Mouse (Mus musculus) yolk sac, embryonic 10.5 days (tissue): ENCODE data around the gene Eif4e.

ENCODE experiments used
- DNase-seq: peaks from one replicate; pipeline ENCODE4 v3.0.0-alpha.2; 2017; ENCODE audit warnings: low spot score

Eif4e gene

DNA sequence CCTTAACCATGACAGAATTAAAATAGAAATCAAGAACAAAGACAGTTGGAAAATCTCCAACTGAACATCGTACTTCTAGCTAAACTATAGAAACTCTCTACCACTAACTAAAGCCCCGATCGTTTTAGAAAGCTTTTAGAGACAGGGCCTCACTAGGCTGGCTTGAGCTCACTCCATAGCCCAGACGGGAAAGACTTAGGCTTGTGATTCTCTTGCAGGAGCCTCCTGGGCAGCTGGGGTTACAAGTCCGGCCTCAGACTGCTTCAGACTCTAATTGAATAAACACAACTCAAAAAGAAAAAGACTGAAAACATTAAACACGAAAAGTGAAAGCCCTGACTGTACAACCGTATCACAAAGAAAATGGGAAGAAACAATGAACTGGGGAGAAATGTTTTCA is 60.2 kb downstream of the Eif4e start:
- DNase-seq = no peak

DNA sequence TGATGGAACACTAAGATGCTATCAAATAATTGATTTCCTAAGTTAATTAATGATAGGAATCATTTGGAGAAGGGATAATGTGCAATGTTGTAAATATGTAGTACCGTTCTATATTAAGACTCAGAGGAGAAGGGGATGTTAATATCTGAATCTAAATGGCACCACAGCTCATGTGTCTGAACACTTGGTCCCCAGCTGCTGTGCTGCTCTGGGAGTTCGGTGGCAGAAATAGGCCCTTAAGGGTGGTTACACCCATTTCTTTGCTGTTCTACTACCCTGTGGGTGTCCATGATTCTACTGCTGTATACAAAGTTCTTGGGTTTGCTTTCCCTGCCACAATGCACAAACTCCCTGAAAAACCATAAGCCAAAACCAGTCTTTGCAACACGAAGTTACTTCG is 61.2 kb downstream of the Eif4e start:
- no peak for DNase-seq

DNA sequence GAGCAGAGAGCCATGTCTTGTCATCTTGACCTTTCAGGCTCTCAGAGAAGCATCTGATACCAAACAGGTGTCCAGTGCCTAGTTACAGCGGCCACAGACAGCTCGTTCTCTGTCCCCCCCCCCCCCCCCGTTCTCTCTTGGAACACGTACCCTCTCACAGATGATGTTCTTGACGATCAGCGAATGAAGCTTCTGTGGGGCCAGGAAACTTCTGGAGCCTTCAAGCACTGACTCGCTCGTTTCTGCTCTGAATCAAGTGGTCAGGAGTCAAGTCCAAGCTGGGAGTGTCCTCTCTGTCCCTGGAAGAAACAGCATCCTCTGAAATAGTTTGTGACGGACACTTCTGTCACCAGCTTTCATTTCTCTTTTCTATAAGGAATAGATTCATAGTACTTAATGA is 62.0 kb downstream of the Eif4e start:
- DNase-seq = no peak

DNA sequence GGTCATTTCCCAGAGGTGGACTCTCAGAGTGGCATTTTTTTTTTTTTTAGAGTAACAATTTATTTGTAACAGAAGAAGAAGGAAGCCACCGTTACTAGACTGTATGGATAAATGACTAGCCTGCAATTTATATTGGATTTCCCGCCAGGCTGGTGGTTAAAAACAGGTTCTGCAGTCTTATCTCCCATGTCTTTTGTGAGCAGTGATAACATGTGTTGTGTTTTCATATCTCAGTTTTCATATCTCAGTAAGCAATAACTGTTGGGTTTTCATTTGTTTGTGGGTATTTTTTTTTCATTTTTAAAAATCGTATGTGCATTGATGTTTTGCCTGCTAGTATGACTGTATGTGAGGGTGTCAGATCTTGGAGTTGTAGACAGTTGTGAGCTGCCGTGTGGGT is 65.0 kb downstream of the Eif4e start:
- DNase-seq = no peak

DNA sequence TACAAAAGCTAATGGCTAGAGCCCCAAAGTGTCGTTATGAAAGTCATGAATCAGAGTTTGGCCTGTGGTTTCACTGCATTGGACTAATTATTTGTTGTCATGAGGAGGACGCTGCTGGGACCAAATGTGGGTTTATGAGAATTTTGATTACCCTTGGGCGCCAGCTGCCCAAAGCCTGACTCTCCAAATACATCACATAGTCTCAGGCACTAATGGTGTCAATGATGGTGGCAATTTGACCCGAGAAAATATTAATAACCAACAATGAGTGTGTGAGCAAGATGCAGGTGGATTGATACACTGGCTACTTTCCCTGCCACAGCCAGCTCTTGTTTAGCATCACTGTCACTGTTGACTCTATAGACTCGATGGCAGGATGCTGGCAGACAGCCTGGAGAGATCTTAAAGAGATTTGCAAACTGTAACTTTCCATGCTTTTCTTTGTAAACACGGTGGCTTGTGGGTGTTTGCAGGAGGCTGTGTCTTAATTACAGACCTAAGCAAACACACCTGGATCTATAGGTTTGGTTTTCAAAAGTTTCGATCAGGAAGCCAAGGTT is 65.9 kb downstream of the Eif4e start:
- no peak for DNase-seq

DNA sequence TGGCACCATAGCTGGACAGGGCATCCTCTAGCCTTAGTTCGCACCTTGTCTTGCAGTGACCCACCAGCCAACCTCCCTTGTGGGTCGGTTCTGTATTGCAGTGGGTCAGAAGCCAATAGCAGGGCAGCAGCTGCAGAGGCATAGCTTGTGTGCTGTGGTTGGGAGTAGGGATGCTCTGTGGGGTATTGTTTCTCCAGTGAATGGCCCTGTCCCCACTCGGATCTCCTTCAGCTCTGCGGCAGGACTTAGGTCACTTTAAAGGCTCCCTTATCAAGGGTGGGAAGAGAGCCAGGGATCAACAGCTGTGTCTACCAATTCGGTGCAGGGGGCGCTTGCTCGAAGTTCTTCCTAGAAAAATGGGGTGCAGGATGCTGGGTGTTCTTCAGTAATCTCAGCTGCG is 67.2 kb downstream of the Eif4e start:
- DNase-seq = no peak

DNA sequence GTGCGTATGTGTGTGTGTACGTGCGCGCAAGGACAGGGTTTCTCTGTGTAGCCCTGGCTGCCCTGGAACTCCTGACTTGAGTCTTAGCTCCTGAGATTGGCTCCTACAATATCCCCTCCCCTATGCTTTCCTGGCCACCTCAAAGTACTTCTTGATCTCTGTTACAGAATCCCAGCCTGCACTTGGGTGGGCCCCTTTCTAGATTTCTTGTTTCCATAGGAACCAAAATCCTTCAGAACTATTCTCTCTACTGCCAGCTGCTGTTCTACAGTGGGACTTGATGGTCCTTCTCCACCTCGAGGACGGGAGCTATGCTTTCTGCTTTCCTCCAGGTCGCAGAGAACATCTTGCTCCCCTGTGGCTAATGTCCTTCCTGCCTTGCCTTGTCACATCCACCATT is 67.9 kb downstream of the Eif4e start:
- DNase-seq = no peak

DNA sequence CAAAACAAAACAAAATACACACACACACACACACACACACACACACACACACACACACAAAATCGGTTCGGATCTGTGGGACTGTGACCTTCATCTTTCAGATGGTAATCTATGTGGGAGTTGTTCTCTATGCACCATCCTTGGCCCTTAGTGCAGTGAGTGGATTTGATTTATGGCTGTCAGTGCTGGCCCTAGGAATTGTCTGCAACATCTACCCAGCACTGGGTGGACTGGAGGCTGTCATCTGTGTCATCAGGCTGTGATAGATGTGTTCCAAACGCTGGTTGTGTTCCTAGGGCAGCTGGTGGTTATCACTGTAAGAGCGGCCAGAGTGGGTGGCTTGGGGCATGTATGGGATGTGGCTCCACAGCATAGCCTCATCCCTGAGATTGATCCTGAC is 75.1 kb downstream of the Eif4e start:
- no peak for DNase-seq

DNA sequence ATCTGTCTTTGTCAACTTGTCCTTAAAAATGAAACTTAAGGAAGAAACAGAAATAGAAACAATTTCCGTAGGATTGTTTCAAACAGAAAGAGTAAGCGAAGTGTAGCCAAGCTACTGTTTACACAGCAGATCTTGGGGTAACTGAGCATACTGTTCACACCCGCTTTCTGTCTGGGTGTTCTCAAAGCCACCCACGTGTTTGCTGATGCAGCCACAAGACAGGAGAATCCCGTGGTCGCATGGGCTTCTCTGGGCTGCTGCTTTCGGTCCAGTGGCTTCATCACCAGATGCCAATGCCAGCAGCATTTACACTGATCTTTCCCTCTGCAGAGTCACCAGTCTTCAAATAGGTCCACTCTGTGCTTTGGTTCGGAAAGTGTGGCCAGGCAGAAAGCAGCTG is 79.2 kb downstream of the Eif4e start:
- no peak for DNase-seq

DNA sequence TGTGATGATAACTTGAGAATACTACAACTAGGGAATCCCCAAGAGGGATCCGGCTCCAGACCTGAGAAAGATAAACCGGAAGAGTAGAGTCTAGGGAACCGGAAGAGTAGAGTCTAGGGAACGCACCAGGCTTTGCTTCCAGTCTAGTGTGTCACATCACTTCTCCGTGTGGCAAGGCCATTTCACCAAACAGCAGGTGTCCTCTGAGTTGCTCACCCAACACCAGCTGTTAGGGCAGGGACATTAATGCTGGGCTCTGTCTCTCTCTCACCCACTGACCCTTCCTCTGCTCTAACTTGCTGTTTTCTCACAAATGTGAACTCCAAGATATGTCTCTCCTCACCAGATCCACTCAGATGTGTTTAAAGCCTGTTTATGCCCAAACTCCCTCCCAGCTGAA is 82.7 kb downstream of the Eif4e start:
- no peak for DNase-seq
